Mouse (Mus musculus): Measurements from ENCODE around the gene Tbata. TPM values are rescaled to one million over a fixed set of nuclear protein-coding genes. Genes with fewer than 3 reads are reported as not detected.

Tbata gene
- total and polyA plus RNA-seq, 3 experiments = 0.45 TPM; not detected in 2

GRCm38 (mm10) chr10:61158594-61158993 lies 13.2 kb upstream of the Tbata start:
- no peak for DNase-seq
- no peak overlapping the region for H3K27ac ChIP-seq
- no peaks in the 10 kb centered on the region for H3K27me3 ChIP-seq (ENCODE audit: control insufficient read depth, insufficient read depth, low read length)
- H3K9ac ChIP-seq (ENCODE audit: low read depth, low read length) = no peak overlapping the region
- no peaks in the 10 kb centered on the region for H3K79me2 ChIP-seq (replicated peaks; ENCODE audit: control insufficient read depth, insufficient read depth, low read length)
- WGBS = 80% methylated on average over 3 of the region's 3 CpGs
- H3K4me3 ChIP-seq = no peak overlapping the region
- TF ChIP-seq CTCF (IDR thresholded peaks at IDR 0.05) = no peak
- TF ChIP-seq POLR2A (IDR thresholded peaks at IDR 0.05; ENCODE audit: insufficient read depth, low read depth, low read length) = no peak
- no peak for TF ChIP-seq EP300 (IDR thresholded peaks at IDR 0.05; ENCODE audit: insufficient read depth, low read depth, low read length)
- intact Hi-C loops (cut with DNase I) = no loop called here
- H3K4me1 ChIP-seq (ENCODE audit: control insufficient read depth, insufficient read depth, low read length) = peaks cover 1% of the 10 kb centered on the region; the same call in 1 of the 2 replicates
- no peaks in the 10 kb centered on the region for H3K36me3 ChIP-seq (ENCODE audit: control insufficient read depth, insufficient read depth, low read length)

GRCm38 (mm10) chr10:61160089-61160488 lies 11.7 kb upstream of the Tbata start:
- 65% methylated on average over 7 of the region's 7 CpGs for WGBS
- TF ChIP-seq CTCF (IDR thresholded peaks at IDR 0.05) = no peak
- no peak for TF ChIP-seq POLR2A (IDR thresholded peaks at IDR 0.05; ENCODE audit: insufficient read depth, low read depth, low read length)
- no peak for TF ChIP-seq EP300 (IDR thresholded peaks at IDR 0.05; ENCODE audit: insufficient read depth, low read depth, low read length)

DNA sequence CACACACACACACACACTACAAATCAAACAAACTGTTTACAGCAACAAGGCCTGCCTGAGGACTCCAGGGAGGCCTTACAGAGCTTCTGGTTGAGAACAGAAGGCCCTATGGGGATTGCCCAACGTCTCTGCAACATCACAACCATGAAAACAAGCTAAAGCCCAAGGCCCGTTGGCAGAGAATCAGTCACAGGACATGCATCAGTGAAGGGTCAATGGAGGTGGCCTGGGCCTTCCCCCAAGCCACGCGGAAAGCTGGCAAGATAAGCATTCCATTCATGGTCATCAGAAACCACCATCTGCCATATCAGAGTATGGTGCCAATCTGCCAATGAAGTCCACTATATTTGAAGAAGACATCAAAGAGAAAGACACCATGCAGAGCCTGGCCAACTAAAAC lies 11.1 kb upstream of the Tbata start:
- no peak overlapping the region for H3K27ac ChIP-seq
- DNase-seq = peak; percentile 44 to 70
- H3K36me3 ChIP-seq (ENCODE audit: control insufficient read depth, insufficient read depth, low read length) = no peaks in the 10 kb centered on the region
- H3K4me3 ChIP-seq = no peak overlapping the region
- WGBS = 37% methylated on average over 4 of the region's 4 CpGs
- peaks cover 1% of the 10 kb centered on the region; the same call in 1 of the 2 replicates for H3K4me1 ChIP-seq (ENCODE audit: control insufficient read depth, insufficient read depth, low read length)
- H3K79me2 ChIP-seq (replicated peaks; ENCODE audit: control insufficient read depth, insufficient read depth, low read length) = no peaks in the 10 kb centered on the region
- no peak for TF ChIP-seq POLR2A (IDR thresholded peaks at IDR 0.05; ENCODE audit: insufficient read depth, low read depth, low read length)
- TF ChIP-seq CTCF (IDR thresholded peaks at IDR 0.05) = no peak
- TF ChIP-seq EP300 (IDR thresholded peaks at IDR 0.05; ENCODE audit: insufficient read depth, low read depth, low read length) = peak; percentile 56; the same call in 1 of the 2 replicates
- no peak overlapping the region for H3K9ac ChIP-seq (ENCODE audit: low read depth, low read length)
- intact Hi-C loops (cut with DNase I) = no loop called here
- H3K27me3 ChIP-seq (ENCODE audit: control insufficient read depth, insufficient read depth, low read length) = no peaks in the 10 kb centered on the region

More at GRCm38 (mm10) chr10:61160089-61160488, 11.7 kb upstream of the Tbata start:
- Histone ChIP-seq H3K9ac (ENCODE audit: low read depth, low read length) (no peak overlapping the region), H3K4me3 (no peak overlapping the region), H3K4me1 (ENCODE audit: control insufficient read depth, insufficient read depth, low read length) (peaks cover 1% of the 10 kb centered on the region; the same call in 1 of the 2 replicates), H3K27ac (no peak overlapping the region), H3K79me2 (replicated peaks; ENCODE audit: control insufficient read depth, insufficient read depth, low read length) (no peaks in the 10 kb centered on the region), H3K27me3 (ENCODE audit: control insufficient read depth, insufficient read depth, low read length) (no peaks in the 10 kb centered on the region), H3K36me3 (ENCODE audit: control insufficient read depth, insufficient read depth, low read length) (no peaks in the 10 kb centered on the region)
- intact Hi-C loops (cut with DNase I) = no loop called here
- no peak for DNase-seq

DNA sequence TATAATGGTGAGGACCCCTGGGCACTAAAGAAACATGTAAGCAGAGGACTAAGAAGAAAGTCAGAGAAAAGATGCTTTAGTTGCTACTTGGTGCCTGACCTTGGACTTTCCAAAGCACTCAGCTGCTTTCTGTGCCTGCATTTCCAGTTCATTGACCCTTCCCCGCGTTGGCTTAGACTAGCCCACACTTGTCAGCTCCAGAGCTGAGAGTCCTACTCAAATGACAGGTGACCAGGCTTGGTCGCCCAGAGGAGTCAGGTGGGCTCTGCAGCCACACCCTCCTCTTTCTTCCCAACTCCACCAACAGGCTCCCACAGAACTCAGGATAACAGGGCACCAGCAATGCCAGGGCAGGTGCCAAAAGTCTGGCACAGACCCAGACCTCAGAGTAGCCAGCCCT lies 9.4 kb upstream of the Tbata start:
- intact Hi-C loops (cut with DNase I) = no loop called here
- TF ChIP-seq POLR2A (IDR thresholded peaks at IDR 0.05; ENCODE audit: insufficient read depth, low read depth, low read length) (no peak), EP300 (IDR thresholded peaks at IDR 0.05; ENCODE audit: insufficient read depth, low read depth, low read length) (no peak), CTCF (IDR thresholded peaks at IDR 0.05) (no peak)
- DNase-seq = no peak
- Histone ChIP-seq H3K27me3 (ENCODE audit: control insufficient read depth, insufficient read depth, low read length) (no peaks in the 10 kb centered on the region), H3K4me3 (no peak overlapping the region), H3K4me1 (ENCODE audit: control insufficient read depth, insufficient read depth, low read length) (peaks cover 1% of the 10 kb centered on the region; the same call in 1 of the 2 replicates), H3K9ac (ENCODE audit: low read depth, low read length) (no peak overlapping the region), H3K79me2 (replicated peaks; ENCODE audit: control insufficient read depth, insufficient read depth, low read length) (no peaks in the 10 kb centered on the region), H3K36me3 (ENCODE audit: control insufficient read depth, insufficient read depth, low read length) (peaks cover 2% of the 10 kb centered on the region; the same call in 1 of the 2 replicates), H3K27ac (no peak overlapping the region)
- WGBS = 67% methylated on average over 3 of the region's 3 CpGs

GRCm38 (mm10) chr10:61167333-61168096 lies 4.2 kb upstream of the Tbata start:
- Histone ChIP-seq H3K27ac (no peak overlapping the region; the same call in 1 of the 2 replicates), H3K4me3 (no peak overlapping the region), H3K36me3 (ENCODE audit: control insufficient read depth, insufficient read depth, low read length) (peaks cover 2% of the 10 kb centered on the region; the same call in 1 of the 2 replicates), H3K27me3 (ENCODE audit: control insufficient read depth, insufficient read depth, low read length) (no peaks in the 10 kb centered on the region), H3K4me1 (ENCODE audit: control insufficient read depth, insufficient read depth, low read length) (peaks cover 2% of the 10 kb centered on the region; the same call in 1 of the 2 replicates), H3K79me2 (replicated peaks; ENCODE audit: control insufficient read depth, insufficient read depth, low read length) (no peaks in the 10 kb centered on the region), H3K9ac (ENCODE audit: low read depth, low read length) (no peak overlapping the region)
- TF ChIP-seq EP300 (IDR thresholded peaks at IDR 0.05; ENCODE audit: insufficient read depth, low read depth, low read length) = no peak
- no peak for TF ChIP-seq POLR2A (IDR thresholded peaks at IDR 0.05; ENCODE audit: insufficient read depth, low read depth, low read length)
- TF ChIP-seq CTCF (IDR thresholded peaks at IDR 0.05) = no peak
- intact Hi-C loops (cut with DNase I) = no loop called here
- 45% methylated on average over 9 of the region's 9 CpGs for WGBS
- no peak for DNase-seq

GRCm38 (mm10) chr10:61168393-61168792 lies 3.4 kb upstream of the Tbata start:
- Histone ChIP-seq H3K27ac (no peak overlapping the region), H3K4me3 (no peak overlapping the region), H3K36me3 (ENCODE audit: control insufficient read depth, insufficient read depth, low read length) (peaks cover 2% of the 10 kb centered on the region; the same call in 1 of the 2 replicates), H3K9ac (ENCODE audit: low read depth, low read length) (no peak overlapping the region), H3K4me1 (ENCODE audit: control insufficient read depth, insufficient read depth, low read length) (peaks cover 2% of the 10 kb centered on the region; the same call in 1 of the 2 replicates), H3K27me3 (ENCODE audit: control insufficient read depth, insufficient read depth, low read length) (no peaks in the 10 kb centered on the region), H3K79me2 (replicated peaks; ENCODE audit: control insufficient read depth, insufficient read depth, low read length) (no peaks in the 10 kb centered on the region)
- no peak for TF ChIP-seq CTCF (IDR thresholded peaks at IDR 0.05)
- no peak for TF ChIP-seq EP300 (IDR thresholded peaks at IDR 0.05; ENCODE audit: insufficient read depth, low read depth, low read length)
- TF ChIP-seq POLR2A (IDR thresholded peaks at IDR 0.05; ENCODE audit: insufficient read depth, low read depth, low read length) = no peak
- intact Hi-C loops (cut with DNase I) = no loop called here
- DNase-seq = no peak
- WGBS = 78% methylated on average over 2 of the region's 2 CpGs
